Mouse (Mus musculus) embryonic facial prominence, embryonic 12.5 days (tissue): ENCODE data around the gene Tmem42. TPM values are rescaled to one million over a fixed set of nuclear protein-coding genes. Genes with fewer than 3 reads are reported as not detected.

Source experiments
- ATAC-seq: fragments of 200-750 bp; cut with Nextera tagmentation; 2 replicates; pipeline ENCODE4 v1.8.0; 2017; ENCODE audit not compliant: insufficient number of reproducible peaks, insufficient read depth, low FRiP score, low TSS enrichment
- H3K27ac ChIP-seq: fragments of 300-500 bp; sonication (generic); 2 replicates; pipeline ENCODE4 v1.5.1; 2016; ENCODE audit warnings: mild to moderate bottlenecking
- H3K27me3 ChIP-seq: fragments of 300-500 bp; sonication (generic); 2 replicates; pipeline ENCODE4 v1.6.1; 2016; ENCODE audit warnings: mild to moderate bottlenecking, moderate library complexity
- H3K36me3 ChIP-seq: fragments of 300-500 bp; sonication (generic); 2 replicates; pipeline ENCODE4 v1.6.1; 2016; ENCODE audit warnings: mild to moderate bottlenecking
- H3K4me1 ChIP-seq: fragments of 300-500 bp; sonication (generic); 2 replicates; pipeline ENCODE4 v1.6.1; 2016
- H3K4me2 ChIP-seq: fragments of 300-500 bp; sonication (generic); replicated peaks from 2 replicates; pipeline ENCODE4 v1.6.1; 2016; ENCODE audit warnings: mild to moderate bottlenecking, moderate library complexity
- H3K4me3 ChIP-seq: fragments of 300-500 bp; sonication (generic); 2 replicates; pipeline ENCODE4 v1.5.1; 2016; ENCODE audit warnings: mild to moderate bottlenecking
- H3K9ac ChIP-seq: fragments of 300-500 bp; sonication (generic); 2 replicates; pipeline ENCODE4 v1.6.1; 2016; ENCODE audit warnings: mild to moderate bottlenecking, moderate library complexity
- H3K9me3 ChIP-seq: fragments of 300-500 bp; sonication (generic); 2 replicates; pipeline ENCODE4 v1.6.1; 2016; ENCODE audit warnings: mild to moderate bottlenecking, moderate library complexity
- WGBS: fragments of 180-500 bp; shearing (Covaris S2); methylation state at CpG from one replicate; pipeline ENCODE4 v1.1.7; 2016; 5-methylcytosine and 5-hydroxymethylcytosine counted together
- polyA plus RNA-seq: library from polyadenylated mRNA; unstranded; fragments of >200 nt; fragmentation: Nextera tagmentation; extraction: Ambion mirVana; gene quantifications from 2 replicates; pipeline ENCODE4 v1.2.1, GENCODE M21; 2016

Tmem42 gene
- polyA plus RNA-seq, 1 experiment from 2014 or later, result 19.5 TPM

DNA sequence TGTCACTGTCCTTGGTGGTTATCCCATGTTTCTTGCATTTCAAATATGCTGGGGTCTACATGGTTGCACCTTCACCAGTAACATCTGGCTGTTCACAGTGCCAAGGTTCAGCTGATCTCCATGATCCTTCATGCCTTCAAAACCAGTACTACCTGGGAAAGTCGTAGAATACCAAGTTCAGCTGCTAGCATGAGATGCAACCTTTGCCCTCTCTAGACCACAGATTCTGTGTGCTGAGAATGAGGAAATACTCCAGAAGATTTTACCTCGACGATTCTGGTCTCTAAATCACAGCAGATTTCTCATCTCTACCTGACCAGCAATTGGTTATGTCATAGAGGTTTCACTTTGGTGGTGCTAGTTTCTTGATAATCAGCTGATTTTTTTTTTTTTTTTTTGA lies 39.0 kb downstream of the Tmem42 start:
- H3K36me3 ChIP-seq, result no peaks in the 10 kb centered on the region
- no peak overlapping the region for H3K27ac ChIP-seq
- no peaks in the 10 kb centered on the region for H3K27me3 ChIP-seq
- H3K4me2 ChIP-seq, result no peak overlapping the region
- 78% methylated on average over 3 of the region's 3 CpGs for WGBS
- no peaks in the 10 kb centered on the region for H3K9me3 ChIP-seq
- H3K4me3 ChIP-seq, result no peak overlapping the region
- no peaks in the 10 kb centered on the region for H3K4me1 ChIP-seq
- no peak for ATAC-seq
- H3K9ac ChIP-seq, result no peak overlapping the region

Other genes starting within 250 kb of the Tmem42 start
- gene Tcaim, start 215.8 kb upstream of the Tmem42 start, polyA plus RNA-seq, result 7.6 and 8.1 TPM in 2 replicates
- 0.55 and 0.67 TPM in 2 replicates for gene Gm35549, start 177.3 kb upstream of the Tmem42 start, polyA plus RNA-seq
- 100 and 109 TPM in 2 replicates for gene Zfp445, start 155.3 kb upstream of the Tmem42 start, polyA plus RNA-seq
- 3.9 and 4.3 TPM in 2 replicates for gene Zkscan7, start 135.6 kb upstream of the Tmem42 start, polyA plus RNA-seq
- 29.0 and 30.8 TPM in 2 replicates for gene Zfp105, start 98.3 kb upstream of the Tmem42 start, polyA plus RNA-seq
- gene 1110059G10Rik, start 70.3 kb upstream of the Tmem42 start, polyA plus RNA-seq, result 29.7 and 31.7 TPM in 2 replicates
- 66.7 and 70.8 TPM in 2 replicates for gene Kif15, start 70.3 kb upstream of the Tmem42 start, polyA plus RNA-seq
- 0.28 and 0.65 TPM in 2 replicates for gene Tgm4, start 13.4 kb downstream of the Tmem42 start, polyA plus RNA-seq
- gene Zdhhc3, start 91.9 kb downstream of the Tmem42 start, polyA plus RNA-seq, result 81.3 and 82.1 TPM in 2 replicates
- gene Exosc7, start 91.9 kb downstream of the Tmem42 start, polyA plus RNA-seq, result 93.3 and 93.7 TPM in 2 replicates
- 0.17 TPM in 1 of 2 replicates, not detected in the other for gene Clec3b, start 129.6 kb downstream of the Tmem42 start, polyA plus RNA-seq
- gene Cdcp1, start 194.7 kb downstream of the Tmem42 start, polyA plus RNA-seq, result 6.2 and 6.3 TPM in 2 replicates
- gene Tmem158, start 239.4 kb downstream of the Tmem42 start, polyA plus RNA-seq, result 11.1 and 11.3 TPM in 2 replicates